Mouse (Mus musculus): ENCODE data around the gene Ctdnep1.
A peak's percentile ranks its signal among the peaks of the same experiment; 100 is the strongest.
"Not testable (repeated sequence)": the region's sequence is repeated elsewhere in the genome, so short reads cannot be mapped to it uniquely, and the experiment has no call there.

Gene Ctdnep1

GRCm38 (mm10) chr11:69950807-69951459, 30.0 kb upstream of the Ctdnep1 start:
- no peak for DNase-seq (ENCODE audit: low read depth, low spot score)

GRCm38 (mm10) chr11:69952274-69952673, 28.7 kb upstream of the Ctdnep1 start:
- DNase-seq (ENCODE audit: low read depth, low spot score): no peak

- no peak for DNase-seq (ENCODE audit: low read depth, low spot score)
Measured at GRCm38 (mm10) chr11:69953267-69953915, 27.6 kb upstream of the Ctdnep1 start.

- DNase-seq (ENCODE audit: low read depth, low spot score): not testable (repeated sequence)
Measured at GRCm38 (mm10) chr11:69955618-69956017, 25.3 kb upstream of the Ctdnep1 start.

GRCm38 (mm10) chr11:69956218-69956617, 24.7 kb upstream of the Ctdnep1 start:
- no peak for DNase-seq (ENCODE audit: low read depth, low spot score)

GRCm38 (mm10) chr11:69960616-69961015, 20.3 kb upstream of the Ctdnep1 start:
- DNase-seq (ENCODE audit: low read depth, low spot score): no peak

GRCm38 (mm10) chr11:69961841-69962240, 19.1 kb upstream of the Ctdnep1 start:
- no peak for DNase-seq (ENCODE audit: low read depth, low spot score)

GRCm38 (mm10) chr11:69964650-69965270, 16.2 kb upstream of the Ctdnep1 start, which contains the start of gene Cldn7:
Gene Cldn7 (plus strand): TSS chr11:69964779.
- no peak for DNase-seq (ENCODE audit: low read depth, low spot score)

GRCm38 (mm10) chr11:69965271-69966005, 15.5 kb upstream of the Ctdnep1 start:
- no peak for DNase-seq (ENCODE audit: low read depth, low spot score)

- DNase-seq (ENCODE audit: low read depth, low spot score): no peak
Measured at GRCm38 (mm10) chr11:69966006-69966859, 14.7 kb upstream of the Ctdnep1 start.

GRCm38 (mm10) chr11:69966860-69967517, 14.0 kb upstream of the Ctdnep1 start:
- DNase-seq (ENCODE audit: low read depth, low spot score): no peak

GRCm38 (mm10) chr11:69968793-69969192, 12.2 kb upstream of the Ctdnep1 start:
- no peak for DNase-seq (ENCODE audit: low read depth, low spot score)

GRCm38 (mm10) chr11:69970222-69970621, 10.7 kb upstream of the Ctdnep1 start:
- DNase-seq (ENCODE audit: low read depth, low spot score): no peak

- DNase-seq (ENCODE audit: low read depth, low spot score): no peak
Measured at GRCm38 (mm10) chr11:69970775-69971174, 10.2 kb upstream of the Ctdnep1 start.

GRCm38 (mm10) chr11:69974907-69975306, 6.0 kb upstream of the Ctdnep1 start:
- DNase-seq (ENCODE audit: low read depth, low spot score): no peak

- no peak for DNase-seq (ENCODE audit: low read depth, low spot score)
Measured at GRCm38 (mm10) chr11:69976271-69976670, 4.7 kb upstream of the Ctdnep1 start.

GRCm38 (mm10) chr11:69979827-69980195, 1.1 kb upstream of the Ctdnep1 start:
- DNase-seq (ENCODE audit: low read depth, low spot score): no peak

GRCm38 (mm10) chr11:69980196-69981140, 488 bp upstream of the Ctdnep1 start:
- peak; percentile 100 for DNase-seq (ENCODE audit: low read depth, low spot score)

GRCm38 (mm10) chr11:69982225-69982624, 1.3 kb downstream of the Ctdnep1 start, which contains the start of gene Elp5:
Gene Elp5 (minus strand): TSS chr11:69982517.
- no peak for DNase-seq (ENCODE audit: low read depth, low spot score)

Measured in WW6 (cell line).